Mouse (Mus musculus): Measurements from ENCODE around the gene Ldlrad3. TPM values are rescaled to one million over a fixed set of nuclear protein-coding genes. Genes with fewer than 3 reads are reported as not detected.
A peak's percentile ranks its signal among the peaks of the same experiment; 100 is the strongest.

The Ldlrad3 gene
- polyA plus RNA-seq, 1 experiment from 2014 or later = 13.5 TPM

- no peaks in the 10 kb centered on the region for H3K9me3 ChIP-seq (replicated peaks; ENCODE audit: control insufficient read depth, low read length)
- no peaks in the 10 kb centered on the region for H3K27me3 ChIP-seq (ENCODE audit: control insufficient read depth, insufficient read depth, low read length)
- no peaks in the 10 kb centered on the region for H3K36me3 ChIP-seq (ENCODE audit: control insufficient read depth, insufficient read depth)
- H3K4me3 ChIP-seq (ENCODE audit: low read length) = no peak overlapping the region
- no peak for ATAC-seq (replicated peaks; ENCODE audit: extremely low read depth, insufficient read depth, low FRiP score)
- H3K4me2 ChIP-seq (ENCODE audit: low read depth, low read length) = no peak overlapping the region
- H3K27ac ChIP-seq (ENCODE audit: low read length) = no peak overlapping the region
- 52% methylated on average over 4 of the region's 4 CpGs for WGBS
- H3K9ac ChIP-seq (ENCODE audit: low read length) = no peak overlapping the region
- H3K4me1 ChIP-seq (ENCODE audit: control insufficient read depth, insufficient read depth, low read length) = peaks cover 17% of the 10 kb centered on the region
These were observed 85.7 kb downstream of the Ldlrad3 start for GRCm38 (mm10) chr2:102100490-102100889.

GRCm38 (mm10) chr2:102099702-102100450 is 86.3 kb downstream of the Ldlrad3 start:
- Histone ChIP-seq H3K36me3 (ENCODE audit: control insufficient read depth, insufficient read depth) (no peaks in the 10 kb centered on the region), H3K4me2 (ENCODE audit: low read depth, low read length) (no peak overlapping the region), H3K9me3 (replicated peaks; ENCODE audit: control insufficient read depth, low read length) (no peaks in the 10 kb centered on the region), H3K9ac (ENCODE audit: low read length) (no peak overlapping the region), H3K27me3 (ENCODE audit: control insufficient read depth, insufficient read depth, low read length) (no peaks in the 10 kb centered on the region), H3K4me1 (ENCODE audit: control insufficient read depth, insufficient read depth, low read length) (peaks cover 14% of the 10 kb centered on the region), H3K27ac (ENCODE audit: low read length) (no peak overlapping the region), H3K4me3 (ENCODE audit: low read length) (no peak overlapping the region)
- WGBS = 65% methylated on average over 14 of the region's 14 CpGs
- no peak for ATAC-seq (replicated peaks; ENCODE audit: extremely low read depth, insufficient read depth, low FRiP score)

- 91% methylated on average over 4 of the region's 4 CpGs for WGBS
- no peaks in the 10 kb centered on the region for H3K9me3 ChIP-seq (replicated peaks; ENCODE audit: control insufficient read depth, low read length)
- H3K9ac ChIP-seq (ENCODE audit: low read length) = no peak overlapping the region
- no peak overlapping the region for H3K4me2 ChIP-seq (ENCODE audit: low read depth, low read length)
- no peaks in the 10 kb centered on the region for H3K36me3 ChIP-seq (ENCODE audit: control insufficient read depth, insufficient read depth)
- H3K4me3 ChIP-seq (ENCODE audit: low read length) = no peak overlapping the region
- no peak for ATAC-seq (replicated peaks; ENCODE audit: extremely low read depth, insufficient read depth, low FRiP score)
- H3K27ac ChIP-seq (ENCODE audit: low read length) = no peak overlapping the region
- H3K4me1 ChIP-seq (ENCODE audit: control insufficient read depth, insufficient read depth, low read length) = peaks cover 9% of the 10 kb centered on the region
- no peaks in the 10 kb centered on the region for H3K27me3 ChIP-seq (ENCODE audit: control insufficient read depth, insufficient read depth, low read length)
These were observed 86.9 kb downstream of the Ldlrad3 start for GRCm38 (mm10) chr2:102099261-102099660.

- Histone ChIP-seq H3K27ac (ENCODE audit: low read length) (no peak overlapping the region), H3K4me3 (ENCODE audit: low read length) (no peak overlapping the region)
- no peak for ATAC-seq (replicated peaks; ENCODE audit: extremely low read depth, insufficient read depth, low FRiP score)
These were observed 91.4 kb downstream of the Ldlrad3 start for GRCm38 (mm10) chr2:102094773-102095172.

GRCm38 (mm10) chr2:102094281-102094680 is 91.9 kb downstream of the Ldlrad3 start:
- Histone ChIP-seq H3K4me1 (ENCODE audit: control insufficient read depth, insufficient read depth, low read length) (peaks cover 3% of the 10 kb centered on the region; the same call in 1 of the 2 replicates), H3K36me3 (ENCODE audit: control insufficient read depth, insufficient read depth) (no peaks in the 10 kb centered on the region), H3K9ac (ENCODE audit: low read length) (no peak overlapping the region), H3K4me3 (ENCODE audit: low read length) (no peak overlapping the region), H3K27ac (ENCODE audit: low read length) (no peak overlapping the region), H3K4me2 (ENCODE audit: low read depth, low read length) (no peak overlapping the region), H3K27me3 (ENCODE audit: control insufficient read depth, insufficient read depth, low read length) (no peaks in the 10 kb centered on the region), H3K9me3 (replicated peaks; ENCODE audit: control insufficient read depth, low read length) (no peaks in the 10 kb centered on the region; the same call in 1 of the 2 replicates)
- 70% methylated on average over 3 of the region's 3 CpGs for WGBS
- ATAC-seq (replicated peaks; ENCODE audit: extremely low read depth, insufficient read depth, low FRiP score) = no peak

More at GRCm38 (mm10) chr2:102094773-102095172, 91.4 kb downstream of the Ldlrad3 start:
- 63% methylated on average over 11 of the region's 11 CpGs for WGBS
- no peaks in the 10 kb centered on the region for H3K27me3 ChIP-seq (ENCODE audit: control insufficient read depth, insufficient read depth, low read length)
- H3K36me3 ChIP-seq (ENCODE audit: control insufficient read depth, insufficient read depth) = no peaks in the 10 kb centered on the region
- no peaks in the 10 kb centered on the region; the same call in 1 of the 2 replicates for H3K9me3 ChIP-seq (replicated peaks; ENCODE audit: control insufficient read depth, low read length)
- H3K9ac ChIP-seq (ENCODE audit: low read length) = no peak overlapping the region
- H3K4me1 ChIP-seq (ENCODE audit: control insufficient read depth, insufficient read depth, low read length) = peaks cover 3% of the 10 kb centered on the region; the same call in 1 of the 2 replicates
- no peak overlapping the region for H3K4me2 ChIP-seq (ENCODE audit: low read depth, low read length)

- Histone ChIP-seq H3K4me2 (ENCODE audit: low read depth, low read length) (no peak overlapping the region), H3K27ac (ENCODE audit: low read length) (no peak overlapping the region), H3K9me3 (replicated peaks; ENCODE audit: control insufficient read depth, low read length) (no peaks in the 10 kb centered on the region; the same call in 1 of the 2 replicates), H3K4me3 (ENCODE audit: low read length) (no peak overlapping the region), H3K9ac (ENCODE audit: low read length) (no peak overlapping the region), H3K27me3 (ENCODE audit: control insufficient read depth, insufficient read depth, low read length) (no peaks in the 10 kb centered on the region), H3K36me3 (ENCODE audit: control insufficient read depth, insufficient read depth) (no peaks in the 10 kb centered on the region), H3K4me1 (ENCODE audit: control insufficient read depth, insufficient read depth, low read length) (peaks cover 3% of the 10 kb centered on the region; the same call in 1 of the 2 replicates)
- WGBS = 86% methylated on average over 10 of the region's 10 CpGs
- ATAC-seq (replicated peaks; ENCODE audit: extremely low read depth, insufficient read depth, low FRiP score) = no peak
These were observed 93.6 kb downstream of the Ldlrad3 start for GRCm38 (mm10) chr2:102092579-102092978.

- Histone ChIP-seq H3K27ac (ENCODE audit: low read length) (no peak overlapping the region), H3K9me3 (replicated peaks; ENCODE audit: control insufficient read depth, low read length) (no peaks in the 10 kb centered on the region; the same call in 1 of the 2 replicates), H3K9ac (ENCODE audit: low read length) (no peak overlapping the region), H3K4me3 (ENCODE audit: low read length) (no peak overlapping the region), H3K4me2 (ENCODE audit: low read depth, low read length) (no peak overlapping the region), H3K36me3 (ENCODE audit: control insufficient read depth, insufficient read depth) (no peaks in the 10 kb centered on the region), H3K4me1 (ENCODE audit: control insufficient read depth, insufficient read depth, low read length) (peaks cover 3% of the 10 kb centered on the region; the same call in 1 of the 2 replicates), H3K27me3 (ENCODE audit: control insufficient read depth, insufficient read depth, low read length) (no peaks in the 10 kb centered on the region)
- WGBS = 47% methylated on average over 8 of the region's 8 CpGs
- ATAC-seq (replicated peaks; ENCODE audit: extremely low read depth, insufficient read depth, low FRiP score) = peak; percentile 69
These were observed 94.5 kb downstream of the Ldlrad3 start for GRCm38 (mm10) chr2:102091516-102092350.

GRCm38 (mm10) chr2:102087787-102088186 is 98.4 kb downstream of the Ldlrad3 start:
- ATAC-seq (replicated peaks; ENCODE audit: extremely low read depth, insufficient read depth, low FRiP score) = no peak
- 92% methylated on average over 5 of the region's 5 CpGs for WGBS
- no peak overlapping the region for H3K9ac ChIP-seq (ENCODE audit: low read length)
- H3K27ac ChIP-seq (ENCODE audit: low read length) = no peak overlapping the region
- H3K27me3 ChIP-seq (ENCODE audit: control insufficient read depth, insufficient read depth, low read length) = no peaks in the 10 kb centered on the region
- no peaks in the 10 kb centered on the region for H3K36me3 ChIP-seq (ENCODE audit: control insufficient read depth, insufficient read depth)
- no peak overlapping the region for H3K4me3 ChIP-seq (ENCODE audit: low read length)
- H3K9me3 ChIP-seq (replicated peaks; ENCODE audit: control insufficient read depth, low read length) = peaks cover 6% of the 10 kb centered on the region
- no peak overlapping the region for H3K4me2 ChIP-seq (ENCODE audit: low read depth, low read length)
- H3K4me1 ChIP-seq (ENCODE audit: control insufficient read depth, insufficient read depth, low read length) = peaks cover 3% of the 10 kb centered on the region; the same call in 1 of the 2 replicates

GRCm38 (mm10) chr2:102086583-102086982 is 99.6 kb downstream of the Ldlrad3 start:
- no peaks in the 10 kb centered on the region for H3K36me3 ChIP-seq (ENCODE audit: control insufficient read depth, insufficient read depth)
- ATAC-seq (replicated peaks; ENCODE audit: extremely low read depth, insufficient read depth, low FRiP score) = no peak
- H3K4me2 ChIP-seq (ENCODE audit: low read depth, low read length) = no peak overlapping the region
- no peaks in the 10 kb centered on the region for H3K27me3 ChIP-seq (ENCODE audit: control insufficient read depth, insufficient read depth, low read length)
- H3K4me1 ChIP-seq (ENCODE audit: control insufficient read depth, insufficient read depth, low read length) = peaks cover under 1% of the 10 kb centered on the region; the same call in 1 of the 2 replicates
- no peak overlapping the region for H3K27ac ChIP-seq (ENCODE audit: low read length)
- peaks cover 6% of the 10 kb centered on the region for H3K9me3 ChIP-seq (replicated peaks; ENCODE audit: control insufficient read depth, low read length)
- no peak overlapping the region for H3K9ac ChIP-seq (ENCODE audit: low read length)
- WGBS = 94% methylated on average over 23 of the region's 23 CpGs
- H3K4me3 ChIP-seq (ENCODE audit: low read length) = no peak overlapping the region

Data from heart, embryonic 16.5 days (tissue).